Comparison of ENCODE assay signal across 19 mouse cellular contexts in genomic region chr5:74747476-74747875, GRCm38 (mm10). TPM values are rescaled to one million over a fixed set of nuclear protein-coding genes. Genes with fewer than 3 reads are reported as not detected.
DNase-seq lines count a peak whose midpoint lies in the region; ATAC-seq and TF ChIP-seq lines count a peak whose summit lies in the region.
"Had no signal": no experiment of that assay in that cellular context is flagged by ENCODE, and none has a peak within 500 bp of the region (broad histone marks: within the 10 kb centered on the region; RNA-seq: fewer than 3 reads in every experiment).

No protein-coding gene starts in this region.

- WGBS in lung, postnatal 0 days, result 39% methylated on average over 3 of the region's 3 CpGs
- 62% methylated on average over 3 of the region's 3 CpGs for WGBS in lung, adult 2 months

- TF ChIP-seq POLR2A in lung, adult 2 months (IDR thresholded peaks at IDR 0.05; ENCODE audit: borderline replicate concordance, extremely low read depth, low read depth, low read length), result no peak

- TF ChIP-seq EP300 in lung, postnatal 0 days (IDR thresholded peaks at IDR 0.05), result peak; percentile 42; the same call in 1 of the 2 replicates

- H3K9me3 ChIP-seq in lung, postnatal 0 days (ENCODE audit: low read length), result no peaks in the 10 kb centered on the region
- H3K9me3 ChIP-seq: G1E had no signal

- peak; percentile 60 for DNase-seq in lung, postnatal 0 days (ENCODE audit: low spot score)
- no peak for DNase-seq in lung, postnatal 25 days (ENCODE audit: low spot score)
- DNase-seq in lung, postnatal 36 days, result peak; percentile 10
- DNase-seq in lung, adult 2 months, result no peak
- DNase-seq: adrenal gland, adult 2 months; adrenal gland, adult 8-10 months; adrenal gland, postnatal 10 days; adrenal gland, postnatal 14 days; adrenal gland, postnatal 25 days; adrenal gland, postnatal 36 days; B cell, adult 2 months; cerebellum, adult 11 months; cerebellum, adult 11-12 months; cerebellum, adult 18-20 months had no signal

- no peaks in the 10 kb centered on the region for H3K4me1 ChIP-seq in lung, postnatal 0 days (ENCODE audit: insufficient read depth, low read depth, low read length)
- no peaks in the 10 kb centered on the region for H3K4me1 ChIP-seq in lung, adult 2 months (ENCODE audit: control insufficient read depth, insufficient read depth, low read length)

- ATAC-seq in lung, postnatal 0 days, result peak; percentile 64
- ATAC-seq: activated CD4-positive, CD25-positive, alpha-beta regulatory T cell, adult 4 months; CD4-positive, CD25-positive, alpha-beta regulatory T cell, adult 4 months; Patski had no signal

- H3K27ac ChIP-seq in lung, postnatal 0 days (ENCODE audit: low read length), result no peak overlapping the region

- H3K36me3 ChIP-seq in lung, postnatal 0 days (ENCODE audit: insufficient read depth, low read length), result no peaks in the 10 kb centered on the region
- H3K36me3 ChIP-seq: G1E had no signal

- H3K9ac ChIP-seq in lung, postnatal 0 days (replicated peaks; ENCODE audit: low read depth), result no peak overlapping the region

- TF ChIP-seq CTCF in lung, postnatal 0 days (IDR thresholded peaks at IDR 0.05), result no peak
- TF ChIP-seq CTCF in lung, adult 2 months (IDR thresholded peaks at IDR 0.05; ENCODE audit: insufficient read depth, low read length), result no peak

- no peak overlapping the region for H3K4me3 ChIP-seq in lung, postnatal 0 days (ENCODE audit: low read depth, low read length)
- H3K4me3 ChIP-seq in lung, adult 2 months (replicated peaks; ENCODE audit: extremely low read depth, low read depth, low read length), result no peak overlapping the region

- H3K27me3 ChIP-seq in lung, postnatal 0 days (replicated peaks; ENCODE audit: insufficient read depth, low read length), result no peaks in the 10 kb centered on the region
- H3K27me3 ChIP-seq: CH12.LX, Patski had no signal

- no peak overlapping the region for H3K4me2 ChIP-seq in lung, postnatal 0 days (replicated peaks; ENCODE audit: low read depth, low read length)

RNA-seq across cellular contexts. Expression of gene Lnx1, which starts 44.8 kb away (rescaled TPM):
- polyA plus RNA-seq in lung, postnatal 0 days (2015; fragmentation: Nextera tagmentation; extraction: Ambion mirVana), result 2.9 and 3.2 TPM in 2 replicates
- 3.4 and 4.0 TPM in 2 replicates for polyA plus RNA-seq in lung, adult 2 months (2012; rRNA removed)
- polyA plus RNA-seq: G1E had no signal

Comparison
In these comparisons a context has a peak if more than half of its experiments do, and no peak if none do; other contexts are left out.
1. DNase-seq: peak in lung, postnatal 0 days (single experiment) and lung, postnatal 36 days (single experiment); none in lung, postnatal 25 days (single experiment) and lung, adult 2 months (single experiment).